Mouse (Mus musculus): ENCODE data around the gene Bcan.

- TF ChIP-seq CTCF (IDR thresholded peaks at IDR 0.05) (no peak), EP300 (IDR thresholded peaks at IDR 0.05) (no peak)
These were observed 35.7 kb upstream of the Bcan start for GRCm38 (mm10) chr3:88035561-88036293.
